Mouse (Mus musculus) gastrocnemius, adult 2 months (tissue): ENCODE results near the gene Akr1c12. TPM values are rescaled to one million over a fixed set of nuclear protein-coding genes. Genes with fewer than 3 reads are reported as not detected.
"Not testable (repeated sequence)": the region's sequence is repeated elsewhere in the genome, so short reads cannot be mapped to it uniquely, and the experiment has no call there.

Experiments
- DNase-seq: peaks from one replicate; pipeline ENCODE4 v3.0.0; 2022
- H3K27ac ChIP-seq: fragments of 200-600 bp; 2 replicates; pipeline ENCODE4 v1.8.1; 2022; ENCODE audit warnings: mild to moderate bottlenecking
- H3K4me3 ChIP-seq: fragments of 200-600 bp; 2 replicates; pipeline ENCODE4 v1.8.1; 2022; ENCODE audit warnings: mild to moderate bottlenecking, moderate library complexity
- CTCF ChIP-seq: fragments of 200-600 bp; IDR thresholded peaks from 2 replicates; pipeline ENCODE4 v1.8.1; 2022; ENCODE audit warnings: antibody characterized with exemption, mild to moderate bottlenecking, moderate library complexity
- intact Hi-C: fragments of 180-260 bp; cut with DNase I; formaldehyde crosslinking; loops from one replicate; pipeline ENCODE4 v1.15.1; 2025
- long read RNA-seq, 2 experiments: library from polyadenylated mRNA; stranded (forward); transcript quantifications; one replicate each; pipeline ENCODE4 v2.0.0; 2021
- total RNA-seq, 2 experiments: library from RNA; stranded (reverse); gene quantifications; 2 replicates each; pipeline ENCODE4 v1.2.3; 2021

Akr1c12 gene
- total RNA-seq = not detected
- long read RNA-seq, experiment 1 = 0 reads
- long read RNA-seq, experiment 2 = 0 reads

- DNase-seq = no peak
- no peak for TF ChIP-seq CTCF
- intact Hi-C loops = no loop called here
- H3K27ac ChIP-seq = no peak within 1 kb of the TSS
- H3K4me3 ChIP-seq = no peak within 1 kb of the TSS
Measured at GRCm38 (mm10) chr13:4279284-4279683, at the start of gene Akr1c12. TSS of gene Akr1c12 (minus strand) at chr13:4279433.

GRCm38 (mm10) chr13:4318773-4319172 is 39.5 kb upstream of the Akr1c12 start:
- H3K4me3 ChIP-seq = no peak overlapping the region
- H3K27ac ChIP-seq = no peak overlapping the region
- intact Hi-C loops = no loop called here
- DNase-seq = no peak
- TF ChIP-seq CTCF = no peak

GRCm38 (mm10) chr13:4313907-4314306 is 34.7 kb upstream of the Akr1c12 start:
- DNase-seq = no peak
- Histone ChIP-seq H3K4me3 (no peak overlapping the region), H3K27ac (no peak overlapping the region)
- no peak for TF ChIP-seq CTCF
- intact Hi-C loops = no loop called here

GRCm38 (mm10) chr13:4304861-4305565 is 25.8 kb upstream of the Akr1c12 start:
- intact Hi-C loops = no loop called here
- no peak for TF ChIP-seq CTCF

GRCm38 (mm10) chr13:4296991-4297390 is 17.8 kb upstream of the Akr1c12 start:
- Histone ChIP-seq H3K4me3 (no peak overlapping the region), H3K27ac (no peak overlapping the region)
- intact Hi-C loops = no loop called here
- TF ChIP-seq CTCF = no peak
- no peak for DNase-seq

More at GRCm38 (mm10) chr13:4304861-4305565, 25.8 kb upstream of the Akr1c12 start:
- Histone ChIP-seq H3K27ac (no peak overlapping the region), H3K4me3 (no peak overlapping the region)
- DNase-seq = no peak

GRCm38 (mm10) chr13:4281471-4282412 is 2.5 kb upstream of the Akr1c12 start:
- peak; percentile 58 for TF ChIP-seq CTCF
- no peak overlapping the region for H3K27ac ChIP-seq
- intact Hi-C loops = loop anchor here (2.0 to 10.0 kb wide), 3 partner anchors 93 to 267 kb away; no protein-coding TSS in a partner anchor
- DNase-seq = no peak
- no peak overlapping the region for H3K4me3 ChIP-seq

- intact Hi-C loops = no loop called here
- Histone ChIP-seq H3K4me3 (no peak overlapping the region), H3K27ac (no peak overlapping the region)
- no peak for DNase-seq
- no peak for TF ChIP-seq CTCF
Measured at GRCm38 (mm10) chr13:4277526-4277925, 1.7 kb downstream of the Akr1c12 start.

GRCm38 (mm10) chr13:4270860-4271259 is 8.4 kb downstream of the Akr1c12 start:
- H3K4me3 ChIP-seq = no peak overlapping the region
- intact Hi-C loops = no loop called here
- no peak for TF ChIP-seq CTCF
- no peak for DNase-seq
- no peak overlapping the region for H3K27ac ChIP-seq

- DNase-seq, H3K4me3 ChIP-seq, intact Hi-C loops, H3K27ac ChIP-seq: not testable (repeated sequence)
Measured at GRCm38 (mm10) chr13:4265455-4265854, 13.8 kb downstream of the Akr1c12 start.

GRCm38 (mm10) chr13:4265047-4265446 is 14.2 kb downstream of the Akr1c12 start:
- no peak for TF ChIP-seq CTCF
- no peak overlapping the region for H3K27ac ChIP-seq
- no peak for DNase-seq
- H3K4me3 ChIP-seq = no peak overlapping the region
- intact Hi-C loops = no loop called here

- no peak for TF ChIP-seq CTCF
- DNase-seq = no peak
- H3K4me3 ChIP-seq = no peak overlapping the region
- intact Hi-C loops = no loop called here
- no peak overlapping the region for H3K27ac ChIP-seq
Measured at GRCm38 (mm10) chr13:4264612-4265011, 14.6 kb downstream of the Akr1c12 start.

GRCm38 (mm10) chr13:4257349-4257748 is 21.9 kb downstream of the Akr1c12 start:
- intact Hi-C loops = no loop called here
- no peak for DNase-seq
- TF ChIP-seq CTCF = no peak
- Histone ChIP-seq H3K4me3 (no peak overlapping the region), H3K27ac (no peak overlapping the region)

GRCm38 (mm10) chr13:4256894-4257293 is 22.3 kb downstream of the Akr1c12 start:
- H3K27ac ChIP-seq, DNase-seq, H3K4me3 ChIP-seq, intact Hi-C loops: not testable (repeated sequence)
